Mouse (Mus musculus) embryo, embryonic 9.5 days (tissue): ENCODE measurements around the gene Wasf1.
A peak's percentile ranks its signal among the peaks of the same experiment; 100 is the strongest.

Experiments
- DNase-seq: peaks from one replicate; pipeline ENCODE4 v3.0.0-alpha.2; 2017; ENCODE audit errors: extremely low spot score

Wasf1 gene

GRCm38 (mm10) chr10:40895765-40896164 lies 12.5 kb downstream of the Wasf1 start:
- no peak for DNase-seq

GRCm38 (mm10) chr10:40896656-40897055 lies 13.4 kb downstream of the Wasf1 start:
- DNase-seq: no peak

DNA sequence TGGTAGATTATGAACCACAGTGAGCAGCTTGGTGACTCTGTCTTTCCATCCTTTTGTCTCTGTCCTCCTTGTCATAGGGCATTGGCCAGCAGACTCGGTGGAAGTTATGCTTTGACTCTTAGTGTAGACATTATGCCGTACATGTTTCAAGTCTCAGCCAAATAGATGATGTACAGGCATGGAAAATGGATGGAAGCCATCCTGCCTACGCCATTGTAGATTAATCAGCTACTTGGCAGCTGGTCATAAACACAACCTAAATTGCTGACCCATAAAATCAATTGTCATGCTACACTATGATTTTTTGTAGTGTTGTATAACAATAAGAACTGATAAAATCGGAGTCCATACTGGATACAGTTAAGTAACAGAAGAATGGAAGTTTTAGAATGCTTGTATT lies 18.5 kb downstream of the Wasf1 start:
- DNase-seq: no peak

- no peak for DNase-seq
These were observed 22.9 kb downstream of the Wasf1 start for GRCm38 (mm10) chr10:40906131-40906530.

DNA sequence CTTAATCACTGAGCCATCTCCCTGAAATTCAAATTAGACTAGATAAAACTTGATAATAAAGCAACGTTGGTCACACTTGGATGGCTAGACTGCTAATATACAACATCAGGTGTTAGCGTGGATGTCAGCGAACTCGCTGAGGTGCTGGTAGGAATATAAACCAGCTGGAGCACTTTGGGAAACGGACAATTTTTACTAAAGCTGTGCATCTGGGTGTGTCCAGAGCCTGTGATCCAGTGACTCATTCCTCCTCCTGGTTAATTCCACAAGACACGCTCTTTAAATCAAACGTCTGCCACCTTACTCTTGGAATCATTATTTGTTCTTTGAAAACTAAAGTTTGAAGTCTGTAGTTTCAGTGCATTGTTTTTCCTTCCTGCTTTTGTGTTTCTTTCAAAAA lies 23.5 kb downstream of the Wasf1 start:
- no peak for DNase-seq

DNA sequence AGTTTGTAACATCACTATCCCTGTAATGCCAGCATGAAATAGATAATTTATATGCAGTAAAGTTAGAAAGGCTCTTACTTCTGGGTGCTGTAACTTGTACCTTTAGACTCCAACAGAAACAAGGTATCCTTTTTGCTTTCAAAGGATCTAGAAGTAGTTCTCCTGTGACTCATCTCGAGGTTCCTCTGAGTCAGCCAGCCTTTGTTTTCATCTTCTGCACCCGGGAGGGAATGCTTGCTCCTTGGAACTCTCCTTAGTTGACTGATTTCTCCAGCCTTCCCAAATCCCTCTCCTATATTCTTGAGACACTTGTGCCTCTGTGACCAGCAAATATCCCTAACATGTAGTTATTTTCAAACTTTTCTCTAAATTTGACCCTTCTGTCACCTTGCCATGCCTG lies 25.3 kb downstream of the Wasf1 start:
- no peak for DNase-seq

DNA sequence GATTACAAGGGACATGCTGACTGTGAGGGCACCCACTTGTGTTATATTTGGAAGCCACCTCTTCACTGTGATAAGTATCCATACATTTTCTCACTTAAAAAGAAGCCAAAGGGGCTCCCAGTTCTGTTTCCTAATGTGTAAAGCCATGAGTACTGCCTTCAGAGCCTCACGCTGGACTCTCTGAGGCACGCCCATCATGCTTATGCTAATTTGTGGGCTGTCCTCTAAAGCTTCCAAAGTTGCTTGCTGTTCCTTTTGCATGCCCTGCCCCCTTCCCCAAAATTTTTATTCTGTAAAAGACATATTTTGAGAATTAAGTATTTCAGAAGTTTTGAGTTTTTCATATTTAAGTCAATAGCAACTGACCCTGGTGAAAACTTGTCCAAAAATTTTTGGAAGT lies 27.5 kb downstream of the Wasf1 start:
- DNase-seq: no peak

DNA sequence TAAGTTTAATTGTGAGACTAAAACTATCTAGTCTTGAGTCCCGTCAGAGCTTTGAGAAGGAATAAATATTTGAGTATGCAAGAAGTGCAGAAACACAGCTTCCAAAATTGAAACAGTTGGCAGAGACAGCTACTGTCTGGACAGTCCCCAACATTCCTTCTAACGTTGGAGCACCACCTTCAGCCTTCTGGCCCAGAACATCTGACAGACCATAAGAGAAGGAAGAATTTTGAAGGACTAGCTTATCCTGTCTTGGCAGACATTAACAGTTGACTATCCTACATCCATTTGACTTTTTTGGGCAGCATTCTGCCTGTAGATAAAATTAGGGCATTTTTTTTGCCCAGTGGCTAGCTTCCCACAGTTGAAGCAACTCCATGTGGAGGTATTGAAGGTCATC lies 32.0 kb downstream of the Wasf1 start:
- DNase-seq: no peak

- no peak for DNase-seq
These were observed 35.6 kb downstream of the Wasf1 start for GRCm38 (mm10) chr10:40918669-40919440.

- no peak for DNase-seq
These were observed 36.2 kb downstream of the Wasf1 start for GRCm38 (mm10) chr10:40919464-40919863.

- DNase-seq: no peak
These were observed 49.7 kb downstream of the Wasf1 start for GRCm38 (mm10) chr10:40932995-40933394.

DNA sequence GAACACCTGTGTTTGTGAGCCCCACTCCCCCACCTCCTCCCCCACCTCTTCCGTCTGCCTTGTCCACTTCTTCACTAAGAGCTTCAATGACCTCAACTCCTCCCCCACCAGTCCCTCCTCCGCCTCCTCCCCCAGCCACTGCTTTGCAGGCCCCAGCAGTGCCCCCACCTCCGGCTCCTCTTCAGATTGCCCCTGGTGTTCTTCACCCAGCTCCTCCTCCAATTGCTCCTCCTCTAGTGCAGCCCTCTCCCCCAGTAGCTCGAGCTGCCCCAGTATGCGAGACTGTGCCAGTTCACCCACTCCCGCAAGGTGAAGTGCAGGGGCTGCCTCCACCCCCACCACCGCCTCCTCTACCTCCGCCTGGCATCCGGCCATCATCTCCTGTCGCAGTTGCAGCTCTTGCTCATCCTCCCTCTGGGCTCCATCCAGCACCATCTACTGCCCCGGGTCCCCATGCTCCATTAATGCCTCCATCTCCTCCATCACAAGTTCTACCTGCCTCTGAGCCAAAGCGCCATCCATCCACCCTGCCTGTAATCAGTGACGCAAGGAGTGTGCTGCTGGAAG lies 53.0 kb downstream of the Wasf1 start:
- DNase-seq: no peak

DNA sequence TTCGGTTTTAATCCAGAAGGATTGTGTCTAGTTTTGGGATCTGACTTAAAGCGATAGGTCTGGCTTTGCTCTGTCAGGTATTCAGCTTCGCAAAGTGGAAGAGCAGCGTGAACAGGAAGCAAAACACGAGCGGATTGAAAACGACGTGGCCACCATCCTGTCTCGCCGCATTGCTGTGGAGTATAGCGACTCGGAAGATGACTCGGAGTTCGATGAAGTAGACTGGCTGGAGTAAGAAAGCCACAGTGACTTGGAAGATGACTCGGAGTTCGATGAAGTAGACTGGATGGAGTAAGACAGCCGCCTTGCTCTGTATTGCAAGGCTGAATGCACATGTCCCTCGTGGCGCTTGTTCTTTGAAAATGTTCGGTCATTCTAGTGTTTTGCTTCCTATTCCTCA lies 54.3 kb downstream of the Wasf1 start:
- no peak for DNase-seq

- DNase-seq: no peak
These were observed 59.4 kb downstream of the Wasf1 start for GRCm38 (mm10) chr10:40942688-40943087.

GRCm38 (mm10) chr10:40950176-40950575 lies 66.9 kb downstream of the Wasf1 start:
- DNase-seq: no peak

DNA sequence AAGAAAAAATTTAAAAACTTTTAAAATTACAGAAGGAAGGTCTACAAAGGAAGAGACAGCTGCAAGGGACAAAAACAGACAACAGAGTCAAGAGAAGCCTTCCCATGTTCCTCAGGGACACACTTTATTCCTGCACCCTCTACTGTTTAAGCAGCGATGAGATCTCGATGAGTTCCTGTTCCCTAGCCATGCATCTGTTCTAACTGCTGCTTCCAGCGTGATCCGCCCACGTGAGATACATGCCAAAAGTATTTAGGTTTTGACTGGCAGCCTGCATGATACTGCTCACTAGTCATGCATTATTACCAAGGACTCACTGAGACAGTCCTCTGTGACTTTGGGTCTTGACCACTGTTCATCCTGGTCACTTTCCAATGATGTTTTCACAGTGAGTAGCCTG lies 72.9 kb downstream of the Wasf1 start:
- DNase-seq: no peak

DNA sequence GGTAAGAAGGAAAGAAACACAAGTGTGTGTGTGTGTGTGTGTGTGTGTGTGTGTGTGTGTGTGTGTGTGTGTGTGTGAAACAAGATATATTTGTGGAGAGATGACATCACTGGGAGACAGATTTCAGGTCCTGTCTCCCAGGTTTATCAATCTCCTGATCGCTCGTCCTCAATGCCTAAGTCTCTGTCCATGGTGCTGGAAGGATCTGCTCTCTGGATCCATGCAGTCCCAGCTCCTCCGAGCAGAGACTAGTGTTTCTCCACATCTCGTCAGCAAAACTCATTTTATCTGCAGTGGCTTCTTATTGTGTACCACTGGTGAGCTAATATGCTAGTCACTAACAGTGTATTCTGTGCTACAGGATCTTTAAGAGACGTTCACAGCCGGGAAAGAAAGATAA lies 78.1 kb downstream of the Wasf1 start:
- DNase-seq: peak; percentile 24

GRCm38 (mm10) chr10:40962008-40962407 lies 78.7 kb downstream of the Wasf1 start:
- DNase-seq: no peak

- DNase-seq: no peak
These were observed 81.3 kb downstream of the Wasf1 start for GRCm38 (mm10) chr10:40964546-40964945.

- DNase-seq: no peak
These were observed 85.3 kb downstream of the Wasf1 start for GRCm38 (mm10) chr10:40968551-40968950.

GRCm38 (mm10) chr10:40969372-40970033 lies 86.2 kb downstream of the Wasf1 start:
- DNase-seq: peak; percentile 61

GRCm38 (mm10) chr10:40970601-40971245 lies 87.4 kb downstream of the Wasf1 start:
- no peak for DNase-seq

GRCm38 (mm10) chr10:40971256-40971655 lies 88.0 kb downstream of the Wasf1 start:
- no peak for DNase-seq
